Mouse (Mus musculus) lung, postnatal 0 days (tissue): ENCODE measurements around the gene Il11ra1.
"Not testable (repeated sequence)": the region's sequence is repeated elsewhere in the genome, so short reads cannot be mapped to it uniquely, and the experiment has no call there.

Experiments
- CTCF ChIP-seq: IDR thresholded peaks from 2 replicates; pipeline ENCODE4 v1.5.1; 2016; ENCODE audit warnings: antibody characterized with exemption, mild to moderate bottlenecking
- EP300 ChIP-seq: IDR thresholded peaks from 2 replicates; pipeline ENCODE4 v1.6.1; 2016; ENCODE audit warnings: antibody characterized with exemption, mild to moderate bottlenecking, control low read depth

- not testable (repeated sequence) for TF ChIP-seq EP300, CTCF
Observed at GRCm38 (mm10) chr4:41683303-41683702, 16.5 kb upstream of the Il11ra1 start.
